Mouse (Mus musculus): ENCODE results near the gene Alg10b. TPM values are rescaled to one million over a fixed set of nuclear protein-coding genes. Genes with fewer than 3 reads are reported as not detected.

Gene Alg10b
- polyA plus RNA-seq, 1 experiment from 2014 or later, result 20.8 TPM

DNA sequence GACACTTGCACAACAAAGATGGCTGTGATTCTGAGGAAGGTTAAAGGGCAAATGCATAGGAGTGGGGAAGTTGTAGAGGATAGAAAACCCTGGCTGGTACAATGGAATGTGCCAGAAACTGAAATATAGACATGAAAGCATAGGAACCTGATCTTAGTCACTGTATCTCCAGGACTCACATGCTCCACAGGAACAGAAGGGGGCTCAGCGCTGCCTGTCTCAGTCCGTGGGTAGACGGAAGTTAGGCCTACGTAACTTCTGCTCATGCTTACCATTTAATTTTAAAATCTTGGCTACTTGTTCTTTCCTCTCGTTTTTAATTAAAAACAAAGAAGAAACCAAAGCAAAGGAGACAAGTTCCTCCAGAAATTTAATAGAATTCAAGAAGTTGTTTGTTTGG, 20.0 kb downstream of the Alg10b start:
- Histone ChIP-seq H3K4me1 (replicated peaks; ENCODE audit: control insufficient read depth, insufficient read depth, low read length) (no peaks in the 10 kb centered on the region), H3K27ac (ENCODE audit: low read depth, low read length) (no peak overlapping the region), H3K9me3 (ENCODE audit: control insufficient read depth, low read length) (no peaks in the 10 kb centered on the region), H3K36me3 (ENCODE audit: control insufficient read depth, insufficient read depth, low read length) (no peaks in the 10 kb centered on the region), H3K9ac (ENCODE audit: low read depth, low read length) (no peak overlapping the region), H3K4me2 (no peak overlapping the region), H3K4me3 (ENCODE audit: low read depth, low read length) (no peak overlapping the region), H3K27me3 (replicated peaks; ENCODE audit: control insufficient read depth, insufficient read depth, low read length) (no peaks in the 10 kb centered on the region)
- ATAC-seq (replicated peaks; ENCODE audit: low FRiP score), result no peak
- 82% methylated on average over 5 of the region's 5 CpGs for WGBS
- DNase-seq (ENCODE audit: low spot score), result no peak

GRCm38 (mm10) chr15:90249694-90250093, 25.6 kb downstream of the Alg10b start:
- 54% methylated on average over 3 of the region's 3 CpGs for WGBS
- H3K36me3 ChIP-seq (ENCODE audit: control insufficient read depth, insufficient read depth, low read length), result no peaks in the 10 kb centered on the region
- no peak for DNase-seq (ENCODE audit: low spot score)
- no peak for ATAC-seq (replicated peaks; ENCODE audit: low FRiP score)
- H3K9ac ChIP-seq (ENCODE audit: low read depth, low read length), result no peak overlapping the region
- no peak overlapping the region for H3K27ac ChIP-seq (ENCODE audit: low read depth, low read length)
- no peaks in the 10 kb centered on the region for H3K27me3 ChIP-seq (replicated peaks; ENCODE audit: control insufficient read depth, insufficient read depth, low read length)
- H3K4me2 ChIP-seq, result no peak overlapping the region
- H3K4me3 ChIP-seq (ENCODE audit: low read depth, low read length), result no peak overlapping the region
- no peaks in the 10 kb centered on the region for H3K9me3 ChIP-seq (ENCODE audit: control insufficient read depth, low read length)
- H3K4me1 ChIP-seq (replicated peaks; ENCODE audit: control insufficient read depth, insufficient read depth, low read length), result no peaks in the 10 kb centered on the region

GRCm38 (mm10) chr15:90282876-90283275, 58.8 kb downstream of the Alg10b start:
- no peak overlapping the region for H3K27ac ChIP-seq (ENCODE audit: low read depth, low read length)
- H3K4me2 ChIP-seq, result no peak overlapping the region
- no peak overlapping the region for H3K4me3 ChIP-seq (ENCODE audit: low read depth, low read length)
- ATAC-seq (replicated peaks; ENCODE audit: low FRiP score), result no peak
- H3K9ac ChIP-seq (ENCODE audit: low read depth, low read length), result no peak overlapping the region
- DNase-seq (ENCODE audit: low spot score), result no peak
- H3K36me3 ChIP-seq (ENCODE audit: control insufficient read depth, insufficient read depth, low read length), result no peaks in the 10 kb centered on the region
- no peaks in the 10 kb centered on the region for H3K4me1 ChIP-seq (replicated peaks; ENCODE audit: control insufficient read depth, insufficient read depth, low read length)
- H3K9me3 ChIP-seq (ENCODE audit: control insufficient read depth, low read length), result no peaks in the 10 kb centered on the region
- H3K27me3 ChIP-seq (replicated peaks; ENCODE audit: control insufficient read depth, insufficient read depth, low read length), result no peaks in the 10 kb centered on the region
- WGBS, result 79% methylated on average over 7 of the region's 7 CpGs

Small RNAs within 50 kb of the gene (microRNA-seq; reads per million reads assigned to microRNA genes)
- gene Mir7648 (ENCODE audit: borderline number of aligned reads), result not detected
